Mouse (Mus musculus) hindbrain, embryonic 12.5 days (tissue): ENCODE results near the gene Mark1. TPM values are rescaled to one million over a fixed set of nuclear protein-coding genes. Genes with fewer than 3 reads are reported as not detected.

Experiments used
- ATAC-seq: fragments of 200-750 bp; cut with Nextera tagmentation; 2 replicates; pipeline ENCODE4 v1.8.0; 2017; ENCODE audit warnings: moderate TSS enrichment; ENCODE audit not compliant: low FRiP score
- H3K27ac ChIP-seq: fragments of 300-500 bp; sonication (generic); 2 replicates; pipeline ENCODE4 v1.5.1; 2016; ENCODE audit warnings: mild to moderate bottlenecking
- H3K27me3 ChIP-seq: fragments of 300-500 bp; sonication (generic); 2 replicates; pipeline ENCODE4 v1.6.1; 2016; ENCODE audit warnings: mild to moderate bottlenecking
- H3K36me3 ChIP-seq: fragments of 300-500 bp; sonication (generic); 2 replicates; pipeline ENCODE4 v1.6.1; 2016; ENCODE audit warnings: mild to moderate bottlenecking
- H3K4me1 ChIP-seq: fragments of 300-500 bp; sonication (generic); 2 replicates; pipeline ENCODE4 v1.6.1; 2016
- H3K4me2 ChIP-seq: fragments of 300-500 bp; sonication (generic); replicated peaks from 2 replicates; pipeline ENCODE4 v1.6.1; 2016; ENCODE audit warnings: mild to moderate bottlenecking
- H3K4me3 ChIP-seq: fragments of 300-500 bp; sonication (generic); 2 replicates; pipeline ENCODE4 v1.5.1; 2016; ENCODE audit warnings: mild to moderate bottlenecking
- H3K9ac ChIP-seq: fragments of 300-500 bp; sonication (generic); 2 replicates; pipeline ENCODE4 v1.6.1; 2016; ENCODE audit warnings: mild to moderate bottlenecking, moderate library complexity
- H3K9me3 ChIP-seq: fragments of 300-500 bp; sonication (generic); replicated peaks from 2 replicates; pipeline ENCODE4 v1.6.1; 2016; ENCODE audit warnings: mild to moderate bottlenecking
- WGBS: fragments of 180-500 bp; shearing (Covaris S2); methylation state at CpG from one replicate; pipeline ENCODE4 v1.1.7; 2016; 5-methylcytosine and 5-hydroxymethylcytosine counted together
- polyA plus RNA-seq: library from polyadenylated mRNA; unstranded; fragments of >200 nt; fragmentation: Nextera tagmentation; extraction: Ambion mirVana; gene quantifications from 2 replicates; pipeline ENCODE4 v1.2.1, GENCODE M21; 2016

Mark1 gene
- polyA plus RNA-seq, result 7.5 and 8.7 TPM in 2 replicates

GRCm38 (mm10) chr1:184999071-184999750, at the start of gene Mark1:
Gene Mark1, minus strand, starts transcription at chr1:184999570.
- H3K27ac ChIP-seq, result peak within 1 kb of the TSS; percentile 91
- H3K4me1 ChIP-seq, result peaks cover 23% of the 10 kb centered on the region
- peak within 1 kb of the TSS; percentile 96 for H3K9ac ChIP-seq
- ATAC-seq, result peak; percentile 58
- no peaks in the 10 kb centered on the region for H3K36me3 ChIP-seq
- H3K27me3 ChIP-seq, result no peaks in the 10 kb centered on the region
- WGBS, result 1% methylated on average over 70 of the region's 88 CpGs
- H3K4me2 ChIP-seq, result peak within 1 kb of the TSS; percentile 57
- peak within 1 kb of the TSS; percentile 72 for H3K4me3 ChIP-seq
- H3K9me3 ChIP-seq, result no peaks in the 10 kb centered on the region

DNA sequence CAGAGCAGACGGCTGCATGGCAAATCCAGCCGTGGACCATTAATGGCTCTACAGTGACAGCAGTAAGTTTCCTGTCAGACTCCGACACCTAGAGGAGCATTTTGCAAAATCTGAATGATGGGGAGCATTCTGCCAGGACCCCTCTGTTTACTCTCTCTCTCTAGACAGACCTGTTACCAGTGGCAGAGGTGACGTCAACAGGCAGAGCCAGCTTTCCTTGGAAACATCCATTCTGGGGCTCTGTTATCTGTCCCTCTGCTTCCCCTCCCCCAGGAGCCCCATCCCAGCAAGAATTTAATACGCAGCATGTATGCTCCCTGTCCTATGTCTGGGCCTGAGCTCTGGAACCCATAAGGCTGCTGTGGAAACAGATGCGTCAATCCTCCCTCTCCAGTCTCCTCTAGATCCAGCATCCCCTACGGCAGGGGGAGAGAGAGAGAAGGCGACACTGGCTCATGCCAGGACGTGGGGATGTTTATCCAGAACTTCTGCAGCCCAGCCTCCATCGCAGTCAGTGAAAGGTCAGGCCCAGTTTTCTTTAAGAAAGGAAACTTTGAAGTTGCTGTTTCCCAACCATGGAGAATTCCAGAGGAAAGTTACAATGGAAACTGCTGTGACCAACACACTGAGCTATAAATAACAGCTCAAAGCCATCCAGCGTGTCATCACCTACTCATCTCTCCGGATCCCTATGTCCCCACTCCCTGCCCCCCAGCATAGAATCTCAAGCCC, 48.3 kb upstream of the Mark1 start:
- Histone ChIP-seq H3K4me2 (no peak overlapping the region), H3K4me1 (no peaks in the 10 kb centered on the region), H3K36me3 (no peaks in the 10 kb centered on the region), H3K4me3 (no peak overlapping the region), H3K9ac (no peak overlapping the region), H3K9me3 (no peaks in the 10 kb centered on the region), H3K27ac (no peak overlapping the region), H3K27me3 (no peaks in the 10 kb centered on the region)
- WGBS, result 66% methylated on average over 12 of the region's 12 CpGs
- ATAC-seq, result no peak

DNA sequence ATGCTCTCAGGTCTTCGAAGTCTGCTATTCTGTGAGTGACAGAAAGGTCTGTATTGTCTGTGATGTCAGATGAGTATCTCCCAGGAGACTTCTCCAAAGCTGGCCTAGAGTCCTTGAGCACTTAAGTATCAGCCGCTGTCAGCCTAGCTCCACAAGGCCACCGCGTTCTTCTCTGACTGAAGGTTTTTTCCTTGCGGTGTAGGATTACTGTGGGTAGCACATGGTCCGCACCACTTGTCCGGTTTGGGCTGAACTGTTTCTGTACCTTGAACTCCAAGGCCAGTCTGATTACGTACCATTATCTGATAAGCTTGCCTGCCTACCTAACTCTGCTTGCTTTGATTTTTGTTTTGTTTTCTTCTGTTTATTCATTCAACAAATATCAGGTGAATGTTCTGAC, 47.1 kb upstream of the Mark1 start:
- H3K4me2 ChIP-seq, result no peak overlapping the region
- H3K9ac ChIP-seq, result no peak overlapping the region
- no peaks in the 10 kb centered on the region for H3K27me3 ChIP-seq
- no peaks in the 10 kb centered on the region for H3K9me3 ChIP-seq
- WGBS, result 86% methylated on average over 8 of the region's 8 CpGs
- no peak overlapping the region for H3K4me3 ChIP-seq
- H3K27ac ChIP-seq, result no peak overlapping the region
- no peak for ATAC-seq
- no peaks in the 10 kb centered on the region for H3K4me1 ChIP-seq
- H3K36me3 ChIP-seq, result no peaks in the 10 kb centered on the region

DNA sequence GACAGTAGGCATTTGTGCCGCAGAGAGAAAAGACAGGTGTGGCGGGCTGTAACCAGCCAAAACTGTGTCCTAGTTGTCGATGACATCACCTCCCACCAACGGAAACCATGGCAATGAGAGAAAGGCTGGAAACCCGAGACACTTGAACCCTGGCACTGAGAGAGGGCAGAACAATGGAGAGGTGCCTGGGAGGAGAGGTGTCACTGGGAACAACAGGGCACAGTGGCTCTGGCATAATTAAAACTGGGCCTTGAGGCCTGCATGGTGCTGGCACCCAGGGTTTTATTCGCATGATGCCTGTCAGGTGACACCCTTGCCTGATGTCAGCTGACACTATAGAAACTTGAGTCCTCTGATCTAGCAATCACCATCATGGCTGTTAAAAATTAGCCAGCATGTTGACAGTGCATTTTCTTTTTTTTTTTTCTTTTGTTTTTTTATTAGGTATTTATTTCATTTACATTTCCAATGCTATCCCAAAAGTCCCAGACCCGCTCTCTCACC, 38.9 kb upstream of the Mark1 start:
- WGBS, result 71% methylated on average over 7 of the region's 7 CpGs
- H3K27ac ChIP-seq, result no peak overlapping the region
- no peak overlapping the region for H3K4me3 ChIP-seq
- no peaks in the 10 kb centered on the region for H3K36me3 ChIP-seq
- no peak overlapping the region for H3K4me2 ChIP-seq
- H3K9me3 ChIP-seq, result no peaks in the 10 kb centered on the region
- H3K4me1 ChIP-seq, result no peaks in the 10 kb centered on the region
- no peak overlapping the region for H3K9ac ChIP-seq
- ATAC-seq, result no peak
- H3K27me3 ChIP-seq, result no peaks in the 10 kb centered on the region

DNA sequence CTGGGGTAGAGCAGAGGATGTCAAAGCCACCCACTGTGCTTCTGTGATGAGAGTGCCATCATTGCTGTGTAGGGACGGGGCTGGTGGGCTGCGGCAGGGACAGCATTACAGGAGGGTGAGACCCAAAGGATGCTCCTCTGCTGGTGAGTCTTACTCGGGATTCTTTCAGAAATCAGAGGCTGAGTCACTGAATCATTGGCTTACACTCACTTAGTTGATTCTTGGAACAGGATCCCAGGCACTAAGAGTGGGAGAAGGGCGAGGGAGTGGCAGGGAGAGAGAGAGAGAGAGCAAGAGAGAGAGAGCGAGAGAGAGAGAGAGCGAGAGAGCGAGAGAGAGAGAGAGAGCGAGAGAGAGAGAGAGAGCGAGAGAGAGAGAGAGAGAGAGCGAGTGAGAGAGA, 31.2 kb upstream of the Mark1 start:
- 87% methylated on average over 10 of the region's 10 CpGs for WGBS
- no peak for ATAC-seq

DNA sequence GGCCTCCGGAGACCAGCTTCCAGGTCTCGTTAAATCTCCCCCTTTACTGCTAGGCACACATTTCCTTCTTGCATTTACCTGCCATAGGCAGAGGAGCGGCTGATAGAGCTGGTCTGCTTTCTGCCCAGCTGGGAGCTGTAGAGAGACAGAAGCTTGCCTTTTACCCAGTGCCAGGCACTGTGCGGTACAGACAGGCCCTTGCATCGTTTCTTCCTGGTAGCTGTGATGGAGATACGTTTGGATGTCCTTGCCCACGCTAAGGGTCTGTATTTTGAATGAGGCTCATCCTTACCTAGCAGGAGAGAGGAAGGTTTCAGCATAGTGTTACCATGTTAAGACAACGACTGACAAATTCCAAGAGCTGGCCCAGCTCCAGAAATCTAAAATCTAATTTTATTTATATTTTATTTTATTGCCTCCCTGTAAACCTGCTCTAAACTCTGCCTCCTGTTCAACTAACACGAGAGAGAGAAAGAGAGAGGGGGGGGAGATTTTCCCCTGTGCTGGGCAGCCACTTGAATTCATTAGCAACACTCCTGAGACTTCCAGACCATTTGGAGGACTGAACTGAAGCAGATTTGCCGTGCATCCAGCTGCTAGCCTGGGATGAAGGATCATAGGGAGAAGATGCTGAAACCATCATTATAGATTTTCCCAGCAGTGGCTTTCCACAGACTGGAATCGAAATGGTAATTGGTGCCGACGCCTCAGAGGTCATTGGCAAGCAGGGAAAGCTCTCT, 21.2 kb upstream of the Mark1 start:
- H3K4me2 ChIP-seq, result no peak overlapping the region
- peak overlapping the region; percentile 53 for H3K27ac ChIP-seq
- no peaks in the 10 kb centered on the region for H3K9me3 ChIP-seq
- 69% methylated on average over 13 of the region's 13 CpGs for whole genome bisulfite sequencing
- no peaks in the 10 kb centered on the region for H3K36me3 ChIP-seq
- no peak overlapping the region for H3K4me3 ChIP-seq
- no peaks in the 10 kb centered on the region for H3K27me3 ChIP-seq
- no peak overlapping the region for H3K9ac ChIP-seq
- no peaks in the 10 kb centered on the region for H3K4me1 ChIP-seq
- ATAC-seq, result 0 out of 2 replicates have a peak, but pooled peaks have one; percentile 38

More for the DNA sequence above, 31.2 kb upstream of the Mark1 start:
- H3K4me1 ChIP-seq, result no peaks in the 10 kb centered on the region
- no peaks in the 10 kb centered on the region for H3K36me3 ChIP-seq
- no peak overlapping the region for H3K4me2 ChIP-seq
- H3K9ac ChIP-seq, result no peak overlapping the region
- no peak overlapping the region for H3K27ac ChIP-seq
- H3K4me3 ChIP-seq, result no peak overlapping the region
- no peaks in the 10 kb centered on the region for H3K9me3 ChIP-seq
- no peaks in the 10 kb centered on the region for H3K27me3 ChIP-seq

GRCm38 (mm10) chr1:185012566-185012965, 13.2 kb upstream of the Mark1 start:
- Histone ChIP-seq H3K4me3 (no peak overlapping the region), H3K27ac (no peak overlapping the region), H3K36me3 (no peaks in the 10 kb centered on the region), H3K4me2 (no peak overlapping the region), H3K9ac (no peak overlapping the region), H3K9me3 (no peaks in the 10 kb centered on the region), H3K4me1 (no peaks in the 10 kb centered on the region), H3K27me3 (no peaks in the 10 kb centered on the region)
- WGBS, result 91% methylated on average over 3 of the region's 3 CpGs
- ATAC-seq, result no peak

DNA sequence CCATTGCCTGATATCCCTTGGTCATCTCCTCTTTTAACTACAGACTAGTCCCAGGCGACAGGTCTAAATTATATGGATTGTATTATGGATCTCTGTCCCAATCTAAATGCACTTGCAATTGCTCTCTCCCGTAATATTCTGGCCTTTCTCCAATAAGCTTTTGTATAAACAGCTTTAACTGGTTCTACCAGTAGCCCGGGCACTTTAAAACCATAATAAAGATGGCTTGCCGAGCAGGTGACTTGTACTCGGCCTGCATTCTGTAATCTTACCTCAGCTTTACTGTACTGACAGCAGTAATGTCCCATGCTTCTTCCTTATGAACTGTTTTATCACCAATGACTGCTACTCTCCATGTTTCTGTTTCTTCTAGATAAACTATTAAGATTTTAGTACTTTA, 7.7 kb upstream of the Mark1 start:
- Histone ChIP-seq H3K4me1 (no peaks in the 10 kb centered on the region), H3K9ac (no peak overlapping the region), H3K4me2 (no peak overlapping the region), H3K27me3 (no peaks in the 10 kb centered on the region), H3K27ac (no peak overlapping the region), H3K4me3 (no peak overlapping the region), H3K36me3 (no peaks in the 10 kb centered on the region), H3K9me3 (no peaks in the 10 kb centered on the region)
- ATAC-seq, result no peak
- WGBS, result 89% methylated on average over 5 of the region's 5 CpGs

- Histone ChIP-seq H3K4me2 (peak overlapping the region; percentile 57), H3K9ac (peak overlapping the region; percentile 96), H3K4me1 (peaks cover 23% of the 10 kb centered on the region), H3K27ac (peak overlapping the region; percentile 91), H3K4me3 (peak overlapping the region; percentile 72), H3K36me3 (no peaks in the 10 kb centered on the region), H3K27me3 (no peaks in the 10 kb centered on the region), H3K9me3 (no peaks in the 10 kb centered on the region)
- ATAC-seq, result peak; percentile 72
- 1% methylated on average over 42 of the region's 65 CpGs for WGBS
Observed at GRCm38 (mm10) chr1:184999780-185000599, 620 bp upstream of the Mark1 start.

GRCm38 (mm10) chr1:184998631-184999030, 739 bp downstream of the Mark1 start:
- H3K36me3 ChIP-seq, result no peaks in the 10 kb centered on the region
- peak; percentile 29; the same call in 1 of the 2 replicates for ATAC-seq
- H3K4me3 ChIP-seq, result peak overlapping the region; percentile 72
- peak overlapping the region; percentile 57 for H3K4me2 ChIP-seq
- H3K9ac ChIP-seq, result peak overlapping the region; percentile 96
- WGBS, result 8% methylated on average over 2 of the region's 2 CpGs
- peaks cover 23% of the 10 kb centered on the region for H3K4me1 ChIP-seq
- no peaks in the 10 kb centered on the region for H3K27me3 ChIP-seq
- peak overlapping the region; percentile 91; the same call in 1 of the 2 replicates for H3K27ac ChIP-seq
- no peaks in the 10 kb centered on the region for H3K9me3 ChIP-seq

GRCm38 (mm10) chr1:184998161-184998560, 1.2 kb downstream of the Mark1 start:
- H3K9ac ChIP-seq, result peak overlapping the region; percentile 58

More at GRCm38 (mm10) chr1:184998161-184998560, 1.2 kb downstream of the Mark1 start:
- H3K27me3 ChIP-seq, result no peaks in the 10 kb centered on the region
- peak overlapping the region; percentile 57 for H3K4me2 ChIP-seq
- H3K9me3 ChIP-seq, result no peaks in the 10 kb centered on the region
- peak overlapping the region; percentile 72 for H3K4me3 ChIP-seq
- peaks cover 23% of the 10 kb centered on the region for H3K4me1 ChIP-seq
- peak overlapping the region; percentile 57; the same call in 1 of the 2 replicates for H3K27ac ChIP-seq
- ATAC-seq, result no peak
- H3K36me3 ChIP-seq, result no peaks in the 10 kb centered on the region
- 31% methylated on average over 9 of the region's 9 CpGs for WGBS
